Mouse (Mus musculus) thymus, adult 2 months (tissue): ENCODE measurements around the gene Snx32.

ENCODE experiments used
- CTCF ChIP-seq: fragments of 200-500 bp; IDR thresholded peaks from 2 replicates; pipeline ENCODE4 v1.5.1; 2012; ENCODE audit warnings: mild to moderate bottlenecking, control low read depth, low read length, moderate library complexity, borderline replicate concordance; ENCODE audit not compliant: control insufficient read depth, poor library complexity, insufficient read depth; ENCODE audit errors: extremely low read depth
- POLR2A ChIP-seq: fragments of 200-500 bp; IDR thresholded peaks from 2 replicates; pipeline ENCODE4 v1.6.1; 2012; ENCODE audit warnings: mild to moderate bottlenecking, low read length, control low read depth, moderate library complexity; ENCODE audit not compliant: control insufficient read depth, poor library complexity, insufficient read depth; ENCODE audit errors: extremely low read depth

GRCm38 (mm10) chr19:5547471-5548056, 37.2 kb upstream of the Snx32 start:
- no peak for TF ChIP-seq CTCF
- TF ChIP-seq POLR2A = no peak
